Mouse (Mus musculus) thymus, adult 2 months (tissue): ENCODE data around the gene Oscp1.

Experiments
- CTCF ChIP-seq: fragments of 200-500 bp; IDR thresholded peaks from 2 replicates; pipeline ENCODE4 v1.5.1; 2012; ENCODE audit warnings: mild to moderate bottlenecking, control low read depth, low read length, moderate library complexity, borderline replicate concordance; ENCODE audit not compliant: control insufficient read depth, poor library complexity, insufficient read depth; ENCODE audit errors: extremely low read depth
- POLR2A ChIP-seq: fragments of 200-500 bp; IDR thresholded peaks from 2 replicates; pipeline ENCODE4 v1.6.1; 2012; ENCODE audit warnings: mild to moderate bottlenecking, low read length, control low read depth, moderate library complexity; ENCODE audit not compliant: control insufficient read depth, poor library complexity, insufficient read depth; ENCODE audit errors: extremely low read depth

DNA sequence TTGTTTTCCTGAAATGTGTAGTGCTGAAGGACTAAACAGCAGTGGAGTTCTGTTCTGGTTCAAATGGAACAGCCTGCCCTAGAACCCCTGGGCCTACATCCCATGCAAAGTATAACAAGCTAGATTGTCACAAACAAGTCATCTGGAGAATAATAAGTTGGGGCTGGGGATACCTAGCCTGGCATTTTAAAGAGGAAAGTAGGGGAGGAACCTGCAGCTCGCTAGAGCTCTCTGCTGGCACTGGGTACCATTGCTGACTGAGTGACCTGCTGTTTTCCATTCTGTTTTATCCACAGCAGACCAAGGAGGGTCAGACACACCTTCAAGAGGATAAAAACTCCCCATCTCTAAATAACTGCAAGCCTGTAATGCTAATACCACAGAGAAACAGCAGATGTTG lies 4.5 kb downstream of the Oscp1 start:
- no peak for TF ChIP-seq CTCF
- no peak for TF ChIP-seq POLR2A
